Mouse (Mus musculus): ENCODE results near the gene Slc35a3.
"Not testable (repeated sequence)": the region's sequence is repeated elsewhere in the genome, so short reads cannot be mapped to it uniquely, and the experiment has no call there.

The Slc35a3 gene

DNA sequence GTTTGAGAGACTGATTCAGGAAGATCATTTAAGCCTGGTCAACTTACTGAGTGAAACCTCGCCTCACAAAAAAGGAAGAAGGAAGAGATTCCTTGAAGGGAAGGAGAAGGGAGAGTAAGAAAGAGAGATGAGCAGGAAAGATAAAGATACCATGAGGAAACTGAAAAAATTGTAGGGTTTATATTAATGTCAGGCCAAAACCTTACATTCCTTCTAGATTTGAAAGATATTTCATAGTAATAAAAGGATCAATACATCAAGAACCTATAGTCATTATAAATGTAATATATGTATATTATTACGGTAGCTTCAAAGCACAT, 17.0 kb downstream of the Slc35a3 start:
- no peak for DNase-seq

DNA sequence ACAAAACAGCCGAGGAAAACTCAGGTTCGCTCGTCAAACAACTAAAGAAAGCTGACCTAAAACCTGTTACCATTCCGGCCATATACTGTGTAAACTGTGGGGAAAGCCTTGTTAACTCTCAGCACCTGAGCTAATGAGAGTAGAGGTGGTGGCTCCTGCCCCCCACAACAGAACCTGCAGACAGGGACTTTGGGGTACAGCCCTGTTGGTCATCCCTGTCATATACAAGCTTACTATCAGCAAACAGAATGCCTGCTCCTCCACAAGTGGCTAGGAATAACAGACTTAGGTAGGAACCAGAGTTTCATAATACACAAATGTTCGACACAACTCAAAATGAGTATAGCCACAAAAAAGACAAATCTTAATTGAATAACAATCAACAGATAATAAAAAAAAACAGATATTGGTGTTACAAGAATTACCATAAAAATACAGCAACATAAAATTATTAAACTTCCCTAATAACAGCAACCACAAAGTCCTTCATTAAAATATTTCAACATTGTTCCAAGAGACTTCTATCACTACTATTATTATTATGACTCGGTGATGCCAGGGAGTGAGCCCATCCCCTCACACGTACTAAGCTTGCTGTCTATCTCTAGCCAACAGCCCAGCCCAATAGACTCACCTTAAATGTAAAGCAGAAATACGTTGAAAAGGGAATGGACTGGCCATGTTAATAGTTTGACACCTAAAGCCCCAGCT, 17.5 kb downstream of the Slc35a3 start:
- DNase-seq: no peak

DNA sequence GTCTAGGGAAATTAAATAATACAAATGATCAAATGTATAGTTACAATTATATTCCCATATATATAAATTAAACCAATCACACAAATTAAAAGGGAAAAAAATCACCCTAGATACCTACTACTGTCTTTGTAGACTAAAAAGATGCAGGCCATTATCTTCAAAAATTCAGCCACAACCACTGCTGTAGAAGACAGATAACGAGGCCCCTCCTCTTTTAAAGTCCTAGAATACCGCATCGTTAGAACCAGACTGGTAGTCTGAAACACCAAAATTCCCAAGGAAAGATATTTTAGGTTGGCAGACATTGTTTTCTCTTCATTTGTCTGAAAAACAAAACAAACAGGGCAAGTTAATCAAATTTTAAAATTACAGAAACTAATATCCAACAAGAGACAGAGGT, 18.3 kb downstream of the Slc35a3 start:
- DNase-seq: no peak

DNA sequence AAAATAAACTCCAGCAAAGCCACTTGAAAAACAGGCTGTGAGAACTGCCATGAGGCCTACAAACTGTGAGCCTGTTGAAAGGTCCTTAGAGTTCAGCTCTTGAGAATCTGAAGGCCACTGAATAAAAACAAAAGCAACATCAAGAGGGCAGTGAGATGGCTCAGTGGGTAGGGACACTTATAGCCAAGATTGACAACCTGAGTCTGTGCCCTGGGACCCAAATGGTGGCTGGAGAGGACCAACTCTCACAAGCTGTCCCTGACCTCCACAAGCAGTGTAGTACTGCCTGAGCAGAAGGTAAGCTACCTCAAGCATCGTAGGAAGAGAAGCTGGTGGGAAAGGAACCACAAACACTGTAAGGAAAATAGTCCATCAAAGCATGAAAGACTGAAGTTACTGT, 31.5 kb downstream of the Slc35a3 start, which contains the start of gene Gm43191:
TSS of gene Gm43191 (minus strand) at position 101 of the 400 bp plus-strand sequence.
- DNase-seq: no peak

DNA sequence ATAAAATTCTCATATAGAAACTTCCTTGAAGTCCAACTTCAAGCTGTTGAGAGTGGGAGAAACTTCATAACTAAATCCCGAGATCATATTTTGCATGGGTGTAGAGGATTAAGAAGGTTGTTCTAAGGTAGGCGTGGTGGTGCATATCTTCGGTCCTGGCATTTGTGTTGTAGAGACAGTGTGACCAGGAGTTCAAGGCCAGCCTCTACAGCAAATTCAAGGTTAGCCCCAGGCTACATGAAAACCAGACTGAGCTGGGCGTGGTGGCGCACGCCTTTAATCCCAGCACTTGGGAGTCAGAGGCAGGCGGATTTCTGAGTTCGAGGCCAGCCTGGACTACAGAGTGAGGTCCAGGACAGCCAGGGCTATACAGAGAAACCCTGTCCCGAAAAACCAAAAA, 48.4 kb downstream of the Slc35a3 start:
- not testable (repeated sequence) for DNase-seq

DNA sequence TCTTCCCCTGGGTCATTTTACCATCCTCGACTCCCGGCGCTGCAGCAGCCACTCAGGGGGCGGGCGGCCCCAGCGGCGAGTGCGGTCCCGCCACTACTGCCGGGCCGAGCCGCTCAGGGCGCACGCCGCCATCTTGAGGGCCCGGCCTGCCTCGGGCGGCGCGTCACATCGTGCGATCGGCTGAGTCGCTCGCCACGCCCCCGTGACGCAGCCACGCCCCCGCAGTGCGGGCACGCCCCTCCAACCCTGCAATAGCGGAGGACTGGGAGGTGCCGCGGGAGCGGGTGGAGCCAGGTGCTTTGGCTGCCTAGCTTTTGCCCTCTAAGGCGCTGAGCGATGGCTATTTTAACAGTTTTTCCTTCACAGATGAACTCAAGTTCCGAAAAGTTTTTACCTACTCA, 50.2 kb downstream of the Slc35a3 start, which contains the start of gene Mfsd14a:
TSS of gene Mfsd14a (minus strand) at position 215 of the 401 bp plus-strand sequence.
- DNase-seq: peak; percentile 94

DNA sequence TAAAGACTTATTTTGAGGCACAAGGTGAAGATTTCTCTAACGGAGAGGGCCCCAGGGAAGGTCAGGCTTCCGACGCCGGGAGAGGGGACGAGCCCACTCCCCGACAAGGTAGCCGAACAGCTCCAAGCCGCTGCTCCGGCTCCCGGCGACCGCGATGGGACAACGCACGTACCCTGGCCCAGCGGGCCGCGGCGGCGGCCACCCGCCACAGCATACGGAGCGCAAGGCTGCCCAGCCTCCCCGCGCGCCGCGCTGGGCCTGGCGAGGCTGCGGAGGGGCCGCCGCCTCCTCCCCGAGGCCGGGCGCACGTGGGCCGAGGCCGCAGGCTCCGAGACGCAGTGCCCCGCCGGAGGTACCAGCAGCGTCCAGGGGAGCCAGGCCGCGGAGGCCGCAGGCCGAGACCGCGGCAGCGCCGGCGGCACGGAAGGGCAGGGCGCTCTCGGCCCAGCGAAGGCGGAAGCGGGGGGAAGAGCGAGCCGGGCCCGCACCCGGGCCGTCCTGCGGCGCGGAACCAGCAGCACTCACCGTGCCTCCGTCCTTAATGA, 50.7 kb downstream of the Slc35a3 start:
- no peak for DNase-seq

DNA sequence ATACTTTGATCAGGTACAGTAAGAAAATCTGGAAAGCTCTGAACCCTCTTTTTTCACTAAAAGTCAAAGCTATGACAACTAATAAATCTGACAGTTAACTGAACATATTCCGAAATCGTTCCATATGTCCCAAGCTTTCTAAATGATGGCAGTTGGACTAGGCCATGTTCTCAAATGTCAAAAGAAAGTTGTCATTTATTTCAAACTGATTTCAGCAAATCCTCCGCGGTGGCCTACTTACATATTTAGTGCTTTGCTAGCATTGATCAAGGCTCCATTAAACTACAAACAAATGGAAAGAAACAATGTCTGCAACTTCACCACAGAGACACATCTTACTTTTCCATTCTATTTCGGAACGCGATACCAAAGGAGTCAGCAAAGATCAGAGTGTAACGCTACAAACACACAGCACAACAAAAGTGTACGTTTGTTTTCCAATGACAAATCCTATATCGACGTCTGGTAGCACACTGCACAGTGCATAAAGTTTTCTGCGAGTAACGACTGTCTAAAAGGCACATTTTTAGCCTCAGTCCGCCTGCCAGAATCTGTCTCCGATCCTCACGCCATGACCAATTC, 51.3 kb downstream of the Slc35a3 start:
- DNase-seq: no peak

DNA sequence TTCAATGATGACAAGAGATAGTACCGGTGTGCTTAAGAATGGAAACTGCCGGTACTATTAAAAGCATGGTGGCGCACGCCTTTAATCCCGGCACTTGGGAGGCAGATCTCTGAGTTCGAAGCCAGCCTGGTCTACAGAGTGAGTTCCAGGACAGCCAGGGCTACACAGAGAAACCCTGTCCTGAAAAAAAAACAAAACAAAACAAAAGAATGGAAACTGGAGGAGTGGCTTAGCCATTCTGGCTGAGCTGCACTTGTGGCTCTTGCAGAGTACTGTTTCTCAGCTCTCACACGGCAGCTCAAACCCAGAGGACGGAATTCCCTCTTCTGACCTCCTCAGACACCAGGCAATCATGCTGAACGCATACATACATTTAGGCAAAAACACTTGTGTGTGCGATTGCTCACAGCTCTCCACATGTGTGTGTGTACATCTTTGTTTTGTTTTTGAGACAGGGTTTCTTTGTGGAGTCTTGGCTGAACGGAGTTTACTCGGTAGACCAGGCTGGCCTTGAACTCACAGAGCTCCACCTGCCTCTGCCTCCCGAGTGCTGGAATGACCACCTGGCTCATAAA, 52.7 kb downstream of the Slc35a3 start:
- DNase-seq: no peak

DNA sequence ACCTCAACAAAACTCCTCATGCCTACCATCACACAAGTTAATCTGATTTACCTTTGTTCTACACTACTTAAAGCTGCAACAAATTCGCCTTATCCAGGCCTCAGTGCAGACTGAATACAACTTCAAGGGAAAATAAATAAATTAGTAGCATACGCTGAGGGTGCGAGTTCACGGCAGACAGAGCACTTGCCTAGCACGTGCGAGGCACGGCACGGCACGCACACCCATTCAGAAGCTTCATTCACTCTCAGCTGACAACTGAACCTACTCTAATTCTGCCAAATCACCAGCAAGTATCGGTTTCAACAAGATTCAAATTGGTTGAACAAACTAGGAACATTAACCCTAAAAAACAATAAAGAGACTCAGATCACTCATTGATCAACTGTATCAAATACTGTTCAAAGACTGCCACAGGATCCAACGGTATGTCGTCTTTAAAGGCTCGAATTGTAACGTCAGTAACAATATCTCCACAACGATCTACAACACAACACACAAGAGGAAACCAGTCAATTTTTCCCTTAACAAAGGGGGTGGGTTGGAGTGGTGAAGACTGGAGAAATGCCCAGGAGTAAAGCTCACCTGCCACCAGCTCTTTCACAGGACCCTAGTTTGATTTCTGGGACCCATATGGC, 53.6 kb downstream of the Slc35a3 start:
- DNase-seq: no peak

DNA sequence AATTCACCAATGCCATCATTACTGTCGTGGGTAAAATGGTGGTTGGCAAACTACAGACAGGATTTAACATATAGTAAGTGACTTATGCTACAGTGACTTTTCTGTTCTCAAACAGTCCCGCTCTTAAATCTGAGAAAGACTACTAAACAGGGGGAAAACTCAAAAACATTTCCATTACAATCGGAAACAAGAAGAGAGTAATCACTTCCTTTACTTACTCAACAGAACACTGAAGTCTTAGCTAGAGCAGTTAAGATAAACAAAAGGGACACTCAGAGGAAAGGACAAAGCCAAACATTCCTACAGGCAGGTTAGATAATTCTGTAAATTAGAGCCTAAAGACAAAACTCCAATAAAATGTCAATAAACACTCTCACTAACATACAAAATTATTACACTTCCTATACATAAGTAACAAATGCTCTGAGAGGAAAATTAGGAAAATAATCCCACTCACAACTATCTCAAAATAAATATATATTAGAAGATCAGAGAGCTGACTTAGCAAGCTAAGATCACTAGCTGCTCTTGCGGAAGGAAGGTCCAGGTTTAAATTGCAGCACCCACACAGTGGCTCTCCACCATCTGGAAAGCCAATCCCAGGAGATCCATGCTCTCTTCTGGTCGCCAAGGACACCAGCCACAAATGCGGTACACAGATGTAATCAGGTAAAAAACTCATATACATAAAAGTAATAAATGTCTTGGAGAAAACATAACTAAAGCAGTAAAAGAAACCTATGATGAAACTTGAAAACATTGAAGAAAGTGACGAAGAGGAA, 56.3 kb downstream of the Slc35a3 start:
- no peak for DNase-seq

DNA sequence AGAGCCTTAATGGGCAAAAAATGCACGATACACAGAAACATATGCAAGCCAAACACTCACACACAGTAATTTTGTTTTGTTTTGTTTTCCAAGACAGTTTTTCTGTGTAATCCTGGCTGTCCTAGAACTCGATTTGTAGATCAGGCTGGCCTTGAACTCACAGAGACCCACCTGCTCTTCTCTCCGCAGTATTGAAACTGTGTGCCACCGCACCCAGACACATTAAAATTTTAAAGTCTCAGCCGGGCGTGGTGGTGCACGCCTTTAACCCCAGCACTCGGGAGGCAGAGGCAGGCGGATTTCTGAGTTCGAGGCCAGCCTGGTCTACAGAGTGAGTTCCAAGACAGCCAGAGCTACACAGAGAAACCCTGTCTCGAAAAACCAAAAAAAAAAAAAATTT, 58.6 kb downstream of the Slc35a3 start:
- DNase-seq: not testable (repeated sequence)

DNA sequence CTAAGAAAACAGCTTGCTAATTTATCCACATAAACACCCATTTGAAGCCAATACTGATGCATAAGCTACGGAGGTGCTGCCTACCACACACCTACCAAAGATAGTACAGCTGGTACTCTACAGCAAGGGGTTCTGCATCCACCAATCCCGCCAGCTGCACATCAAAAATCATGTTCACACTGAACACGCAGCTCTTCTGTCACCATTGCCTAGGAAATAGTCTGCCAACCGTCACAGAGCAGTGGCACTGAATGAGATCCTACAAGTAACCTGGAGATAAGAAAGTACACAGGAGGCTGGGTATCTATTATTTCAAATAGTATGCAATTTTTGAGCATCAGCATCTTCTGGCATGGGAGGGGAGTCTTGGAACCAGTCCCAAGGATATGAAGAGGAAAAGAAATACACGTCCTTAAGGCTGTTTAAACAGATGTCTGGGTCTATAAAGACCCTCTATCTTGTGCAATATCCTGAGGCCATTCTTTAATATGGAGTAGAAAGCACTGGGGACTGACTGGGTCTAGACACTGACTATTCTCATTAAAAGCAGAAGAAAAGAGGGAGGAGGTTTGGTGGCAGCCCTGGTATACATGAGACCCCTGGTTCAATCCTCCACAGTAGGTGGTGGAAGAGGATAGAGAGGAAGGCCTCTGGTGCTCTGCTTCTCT, 59.2 kb downstream of the Slc35a3 start:
- no peak for DNase-seq

DNA sequence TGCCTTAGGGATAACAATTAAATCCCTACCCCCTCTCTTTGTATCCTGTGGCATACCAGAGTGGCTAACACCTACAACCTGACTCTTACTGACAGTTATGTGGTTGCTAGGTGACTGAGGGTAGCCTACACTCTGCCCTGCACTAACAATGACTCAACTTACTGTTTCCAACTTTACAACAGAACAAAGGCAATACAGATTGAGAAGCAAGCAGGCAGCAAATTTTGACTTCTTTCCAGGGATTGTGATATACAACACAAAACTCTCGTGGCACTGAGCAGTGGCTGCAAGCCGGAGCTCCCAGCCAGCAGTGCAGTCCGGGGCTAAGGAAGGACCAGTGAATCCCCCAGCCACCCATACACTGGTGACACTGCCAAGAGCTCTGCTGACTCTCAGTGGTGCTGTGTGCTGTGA, 60.6 kb downstream of the Slc35a3 start:
- no peak for DNase-seq

DNA sequence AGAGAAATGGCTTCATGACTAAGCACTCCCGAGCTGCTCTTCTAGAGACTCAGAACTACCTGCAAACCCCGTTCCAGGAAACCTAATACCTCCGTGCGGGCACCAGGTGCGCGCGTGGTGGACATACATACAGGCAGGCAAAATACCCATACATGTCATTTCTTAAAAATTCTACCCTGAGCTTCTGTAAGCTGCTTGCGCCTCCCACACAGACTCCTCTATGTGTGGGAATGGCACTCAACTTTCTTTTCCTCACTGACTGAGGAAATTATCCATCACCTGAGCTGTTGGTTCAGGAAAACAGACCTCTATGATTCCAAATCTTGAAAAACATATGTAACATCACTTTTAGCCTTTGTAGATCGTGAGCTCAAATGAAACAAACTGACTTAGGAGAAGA, 61.9 kb downstream of the Slc35a3 start:
- no peak for DNase-seq

DNA sequence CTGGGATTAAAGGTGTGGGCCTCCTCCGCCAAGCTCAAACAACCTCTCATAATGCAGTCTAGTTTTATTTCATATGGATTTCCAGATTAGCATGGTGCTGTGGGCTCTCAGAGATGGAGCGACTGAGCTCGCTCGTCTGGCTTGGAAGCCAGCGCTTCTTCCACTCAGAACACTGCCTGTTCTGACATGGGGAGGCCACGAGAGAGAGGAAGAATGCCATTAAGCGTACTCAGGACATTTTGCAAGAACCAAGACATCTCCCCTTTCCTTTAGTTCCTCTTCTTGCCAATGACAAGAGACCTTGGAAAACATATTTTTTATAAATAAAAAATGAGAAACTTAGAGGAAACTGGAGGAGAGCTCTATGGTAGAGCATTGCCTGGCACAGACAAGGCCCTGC, 63.8 kb downstream of the Slc35a3 start:
- DNase-seq: no peak

DNA sequence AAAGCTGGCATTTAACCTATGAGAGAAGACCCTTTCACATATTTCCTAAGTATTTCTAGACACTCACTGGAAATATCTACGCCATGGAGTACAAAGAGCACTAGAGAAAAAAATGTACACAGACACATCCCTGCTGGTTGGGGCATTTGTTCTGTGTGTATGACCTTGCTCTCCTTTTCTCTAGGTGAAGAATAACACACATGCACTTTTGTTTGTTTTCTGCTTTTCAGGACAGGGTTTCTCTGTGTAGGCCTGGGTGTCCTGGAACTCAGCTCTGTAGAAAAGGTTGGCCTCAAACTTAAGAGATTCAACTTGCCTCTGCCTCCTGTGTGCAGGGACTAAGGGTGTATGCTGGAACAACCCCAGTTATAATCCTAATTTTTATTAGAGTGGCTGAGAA, 66.2 kb downstream of the Slc35a3 start:
- no peak for DNase-seq

DNA sequence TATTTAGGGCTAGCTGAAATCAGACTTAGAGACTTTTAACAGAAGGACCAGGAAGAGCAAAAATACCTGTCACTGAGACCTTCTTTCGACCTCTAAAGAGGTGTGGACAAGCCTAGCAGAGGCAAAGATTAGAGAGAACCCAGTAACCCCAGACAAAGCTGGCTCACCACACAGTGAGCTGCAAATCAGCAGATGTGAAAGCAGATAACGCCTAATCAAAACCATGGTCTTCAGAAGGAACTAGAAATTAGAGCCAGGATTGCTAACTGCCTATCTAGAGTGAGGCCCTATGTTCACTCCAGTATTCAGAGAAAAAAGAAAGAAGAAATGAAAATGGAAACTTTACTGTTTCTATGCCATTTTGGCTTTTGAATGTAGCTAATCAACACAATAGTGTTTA, 70.3 kb downstream of the Slc35a3 start:
- DNase-seq: no peak

DNA sequence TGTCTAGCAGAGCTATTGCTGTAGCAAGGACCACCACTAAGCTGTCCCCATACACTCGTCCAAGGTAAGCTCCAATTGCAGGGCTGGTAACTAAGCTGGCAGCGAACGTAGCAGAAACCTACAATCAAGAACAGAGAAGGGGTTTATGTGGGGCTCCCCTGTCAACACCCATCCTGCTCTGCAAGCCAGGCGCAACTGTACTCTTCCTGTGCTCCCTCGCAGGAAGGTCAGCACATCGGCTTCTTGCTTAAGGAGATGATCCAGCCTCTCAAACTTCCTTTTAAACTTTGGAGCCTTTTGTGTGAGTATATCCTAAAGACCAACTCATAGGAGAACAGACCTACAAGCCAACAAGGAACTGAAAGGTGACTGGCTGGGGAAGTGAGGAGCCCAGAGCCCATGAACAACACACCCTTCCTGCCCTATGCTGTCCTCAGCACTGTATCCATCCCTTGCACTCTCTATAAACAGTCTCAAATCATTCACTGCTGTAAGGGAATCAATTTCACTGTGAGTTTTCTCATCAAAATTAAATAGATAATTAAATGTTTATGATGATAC, 70.7 kb downstream of the Slc35a3 start:
- DNase-seq: no peak

DNA sequence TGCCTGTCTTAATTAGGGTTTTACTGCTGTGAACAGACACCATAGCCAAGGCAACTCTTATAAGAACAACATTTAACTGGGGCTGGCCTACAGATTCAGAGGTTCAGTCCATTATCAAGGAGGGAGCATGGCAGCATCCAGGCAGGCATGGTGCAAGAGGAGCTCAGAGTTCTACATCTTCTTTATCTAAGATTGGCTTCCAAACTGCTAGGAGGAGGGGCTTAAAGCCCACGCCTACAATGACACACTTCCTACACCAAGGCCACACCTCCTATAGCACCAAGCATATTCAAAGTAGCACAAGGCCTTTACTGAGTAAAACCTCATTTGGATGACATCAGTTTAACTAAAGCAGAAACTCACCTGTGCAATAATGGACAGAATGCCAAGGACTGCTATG, 72.6 kb downstream of the Slc35a3 start:
- no peak for DNase-seq

DNA sequence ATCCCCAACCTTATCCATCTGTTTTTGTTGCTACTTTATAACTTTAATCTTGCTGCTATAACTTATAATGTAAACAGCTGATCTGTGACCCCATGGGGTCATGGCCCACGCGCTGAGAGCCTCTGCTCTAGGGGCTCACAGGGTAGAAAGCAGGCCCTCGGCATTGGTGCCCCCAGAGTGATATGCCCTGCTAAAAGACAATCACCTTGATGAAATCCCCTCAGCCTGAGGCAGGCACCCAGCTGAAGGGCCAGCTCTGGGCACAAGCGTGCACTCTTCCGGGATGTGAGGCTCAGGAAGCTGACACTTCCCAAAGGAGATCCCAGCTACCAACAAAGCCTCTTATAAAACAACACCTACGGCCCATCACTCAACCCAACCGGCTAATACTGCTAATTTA, 74.1 kb downstream of the Slc35a3 start:
- DNase-seq: no peak

Data from right cerebral cortex, postnatal 4 days (tissue).